Mouse (Mus musculus): ENCODE results near the gene Rrp9.
A peak's percentile ranks its signal among the peaks of the same experiment; 100 is the strongest.

Gene Rrp9

GRCm38 (mm10) chr9:106475663-106476001 is at the start of gene Rrp9:
Gene Rrp9 (plus strand): TSS chr9:106475963.
- DNase-seq, result peak in 1 of 2 experiments; percentile 25

- DNase-seq, result no peak
Measured at GRCm38 (mm10) chr9:106428719-106429220, 47.0 kb upstream of the Rrp9 start.

GRCm38 (mm10) chr9:106429221-106430014 is 46.3 kb upstream of the Rrp9 start, which contains the start of gene Rpl29:
Gene Rpl29 (plus strand): TSS chr9:106429454.
- peak; percentile 93 to 94 for DNase-seq

- no peak for DNase-seq
Measured at GRCm38 (mm10) chr9:106430015-106430264, 45.8 kb upstream of the Rrp9 start.

GRCm38 (mm10) chr9:106433389-106433788 is 42.4 kb upstream of the Rrp9 start:
- DNase-seq, result no peak

GRCm38 (mm10) chr9:106436566-106436965 is 39.2 kb upstream of the Rrp9 start:
- DNase-seq, result no peak

- DNase-seq, result no peak
Measured at GRCm38 (mm10) chr9:106442680-106443079, 33.1 kb upstream of the Rrp9 start.

GRCm38 (mm10) chr9:106444836-106445235 is 30.9 kb upstream of the Rrp9 start:
- no peak for DNase-seq

GRCm38 (mm10) chr9:106447348-106447747 is 28.4 kb upstream of the Rrp9 start, which contains the start of the genes Abhd14b and Abhd14a:
Gene Abhd14b (plus strand): TSS chr9:106447459.
Gene Abhd14a (minus strand): TSS chr9:106447678.
- peak; percentile 77 to 79 for DNase-seq

GRCm38 (mm10) chr9:106447951-106448350 is 27.8 kb upstream of the Rrp9 start:
- no peak for DNase-seq

GRCm38 (mm10) chr9:106448498-106449031 is 27.2 kb upstream of the Rrp9 start:
- peak; percentile 56 to 66 for DNase-seq

GRCm38 (mm10) chr9:106449947-106450346 is 25.8 kb upstream of the Rrp9 start:
- no peak for DNase-seq

- no peak for DNase-seq
Measured at GRCm38 (mm10) chr9:106450661-106451060, 25.1 kb upstream of the Rrp9 start.

- no peak for DNase-seq
Measured at GRCm38 (mm10) chr9:106451298-106451697, 24.5 kb upstream of the Rrp9 start.

- DNase-seq, result no peak
Measured at GRCm38 (mm10) chr9:106451899-106452298, 23.9 kb upstream of the Rrp9 start.

GRCm38 (mm10) chr9:106452351-106452750 is 23.4 kb upstream of the Rrp9 start:
- DNase-seq, result no peak

- peak in 1 of 2 experiments; percentile 39 for DNase-seq
Measured at GRCm38 (mm10) chr9:106452821-106453220, 22.9 kb upstream of the Rrp9 start.

- peak; percentile 38 to 46 for DNase-seq
Measured at GRCm38 (mm10) chr9:106453271-106454070, 22.3 kb upstream of the Rrp9 start, which contains the start of gene Pcbp4. Gene Pcbp4 (plus strand): TSS chr9:106453291.

- no peak for DNase-seq
Measured at GRCm38 (mm10) chr9:106454071-106454761, 21.5 kb upstream of the Rrp9 start.

- DNase-seq, result no peak
Measured at GRCm38 (mm10) chr9:106454888-106455681, 20.7 kb upstream of the Rrp9 start.

GRCm38 (mm10) chr9:106456325-106457162 is 19.2 kb upstream of the Rrp9 start:
- DNase-seq, result no peak
